Mouse (Mus musculus) C2C12 (cell line): ENCODE measurements at regions not wholly inside any gene's neighbourhood (a gene's known extent, or its start where the extent isn't known, plus 50 kb on each side); places are given as distances from the start of the nearest gene placed in this dataset.

ENCODE experiments used
- H3K27me3 ChIP-seq: one replicate; pipeline ENCODE4 v1.6.1; 2011; ENCODE audit not compliant: control insufficient read depth, insufficient read depth, insufficient read length
- H3K36me3 ChIP-seq: one replicate; pipeline ENCODE4 v1.6.1; 2011; ENCODE audit not compliant: control insufficient read depth, insufficient read depth
- H3K4me3 ChIP-seq: one replicate; pipeline ENCODE4 v1.5.1; 2011; ENCODE audit warnings: mild to moderate bottlenecking, control low read depth; ENCODE audit not compliant: poor library complexity, insufficient read depth, severe bottlenecking
- H3K79me2 ChIP-seq: one replicate; pipeline ENCODE4 v1.6.1; 2011; ENCODE audit not compliant: control insufficient read depth, insufficient read depth
- H3K79me3 ChIP-seq: one replicate; pipeline ENCODE4 v1.6.1; 2011; ENCODE audit warnings: low read depth, control low read depth
- H3ac ChIP-seq: one replicate; pipeline ENCODE3; 2011; ENCODE audit warnings: low read depth; ENCODE audit not compliant: control insufficient read depth, insufficient read length
- CEBPB ChIP-seq: IDR thresholded peaks from one replicate; pipeline ENCODE4 v1.6.1; 2011; ENCODE audit warnings: low read depth, mild to moderate bottlenecking, control low read depth, moderate library complexity
- CTCF ChIP-seq: IDR thresholded peaks from one replicate; pipeline ENCODE4 v1.5.1; 2011; ENCODE audit not compliant: control insufficient read depth, insufficient read depth, insufficient read length
- FOSL1 ChIP-seq: IDR thresholded peaks from one replicate; pipeline ENCODE4 v1.8.0; 2011; ENCODE audit warnings: mild to moderate bottlenecking, low read length; ENCODE audit not compliant: poor library complexity, insufficient read depth, severe bottlenecking
- MAX ChIP-seq: IDR thresholded peaks from one replicate; pipeline ENCODE4 v1.6.1; 2011; ENCODE audit warnings: mild to moderate bottlenecking, control low read depth
- MYOD1 ChIP-seq: IDR thresholded peaks from one replicate; pipeline ENCODE4 v1.6.1; 2011; ENCODE audit warnings: low read depth; ENCODE audit not compliant: control insufficient read depth, insufficient read length
- MYOG ChIP-seq: IDR thresholded peaks from one replicate; pipeline ENCODE4 v1.6.1; 2011; ENCODE audit not compliant: control insufficient read depth, insufficient read length; ENCODE audit errors: extremely low read depth
- USF1 ChIP-seq: IDR thresholded peaks from one replicate; pipeline ENCODE4 v1.6.1; 2011; ENCODE audit warnings: low read depth, mild to moderate bottlenecking, control low read depth, moderate library complexity

DNA sequence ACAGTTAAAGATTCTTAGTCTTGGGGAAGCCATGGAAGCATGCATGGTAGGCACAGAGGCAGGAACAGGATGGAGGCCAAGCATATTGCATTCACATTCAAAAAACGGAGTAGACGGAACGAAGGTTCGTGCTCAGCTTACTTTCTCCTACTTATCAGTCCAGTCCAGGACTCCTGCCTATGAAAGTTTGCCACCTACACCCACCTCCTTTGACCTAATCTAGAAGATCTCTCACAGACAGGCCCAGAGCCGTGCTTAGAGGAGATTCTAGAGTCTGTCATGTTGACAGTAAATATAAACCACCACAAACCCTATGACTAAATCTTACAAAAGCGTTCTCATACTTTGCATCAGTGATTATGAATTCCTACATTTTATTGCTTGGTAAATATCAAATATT, 657.3 kb upstream of the Impad1 start:
- Histone ChIP-seq H3K79me2 (no peaks in the 10 kb centered on the region), H3K27me3 (no peaks in the 10 kb centered on the region), H3ac (no peak overlapping the region), H3K36me3 (no peaks in the 10 kb centered on the region), H3K4me3 (no peak overlapping the region), H3K79me3 (no peaks in the 10 kb centered on the region)
- no peak for TF ChIP-seq CTCF
- no peak for TF ChIP-seq MAX
- no peak for TF ChIP-seq FOSL1

DNA sequence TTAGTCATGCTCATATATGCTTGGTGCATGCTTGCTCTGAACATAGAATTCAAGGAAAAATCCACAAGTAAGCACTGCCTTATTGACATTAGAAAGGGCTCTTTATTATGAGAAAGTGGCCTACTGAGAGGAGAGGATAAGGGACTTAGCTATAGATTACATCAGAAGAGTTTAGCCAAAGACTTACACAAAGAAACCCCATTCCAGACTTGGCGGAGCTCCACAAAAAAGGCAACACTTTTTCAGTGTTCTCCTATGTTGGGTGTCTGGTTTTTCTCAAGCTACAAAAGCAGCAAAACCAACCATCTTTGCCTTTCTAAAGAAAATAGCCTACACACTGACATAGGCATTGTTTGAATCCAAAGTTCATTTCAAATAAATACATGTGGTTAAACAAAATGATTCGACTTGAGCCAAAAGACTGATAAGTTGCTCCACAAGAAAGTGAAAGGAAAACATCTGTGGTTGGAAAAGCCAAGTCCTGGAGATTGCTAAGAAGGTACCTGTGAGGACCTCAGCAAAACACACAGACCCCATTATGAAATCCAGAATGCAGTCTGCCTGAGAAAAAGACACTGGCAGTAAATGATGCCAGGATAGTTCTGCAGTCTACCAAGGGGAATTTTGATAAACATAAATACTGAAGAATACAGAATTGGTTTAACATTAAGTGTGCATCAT, 648.3 kb upstream of the Impad1 start:
- no peaks in the 10 kb centered on the region for H3K79me2 ChIP-seq
- no peak overlapping the region for H3K4me3 ChIP-seq
- H3K79me3 ChIP-seq: no peaks in the 10 kb centered on the region
- TF ChIP-seq MAX (no peak), CTCF (no peak), CEBPB (no peak), MYOG (no peak), FOSL1 (no peak), MYOD1 (no peak)
- H3ac ChIP-seq: no peak overlapping the region
- H3K27me3 ChIP-seq: no peaks in the 10 kb centered on the region
- no peaks in the 10 kb centered on the region for H3K36me3 ChIP-seq

DNA sequence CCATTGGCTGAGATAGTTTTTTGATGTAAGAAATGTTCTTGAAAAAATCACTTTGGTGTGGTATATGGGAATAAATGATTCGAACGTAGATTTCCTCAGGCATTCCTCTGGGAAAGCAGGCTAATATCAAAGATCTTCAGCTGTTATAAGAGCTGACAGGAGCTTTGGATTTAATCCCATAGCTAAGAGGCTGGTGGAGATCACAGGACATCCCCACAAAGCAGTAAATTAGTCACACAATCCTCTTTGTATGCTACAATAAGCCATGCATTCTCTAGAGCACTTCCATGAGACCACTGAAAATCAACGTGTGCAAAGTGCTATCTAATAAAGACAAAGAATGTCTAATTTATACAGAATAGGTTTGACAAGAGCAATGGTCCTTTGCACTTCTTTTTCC, 643.9 kb upstream of the Impad1 start:
- no peaks in the 10 kb centered on the region for H3K79me3 ChIP-seq
- TF ChIP-seq CTCF (no peak), CEBPB (no peak), MYOD1 (no peak), USF1 (no peak), MAX (no peak), MYOG (no peak), FOSL1 (no peak)
- no peaks in the 10 kb centered on the region for H3K27me3 ChIP-seq
- no peaks in the 10 kb centered on the region for H3K36me3 ChIP-seq
- no peak overlapping the region for H3ac ChIP-seq
- H3K4me3 ChIP-seq: no peak overlapping the region
- no peaks in the 10 kb centered on the region for H3K79me2 ChIP-seq
